Mouse (Mus musculus) hindbrain, embryonic 10.5 days (tissue): ENCODE measurements around the gene Znrf3. TPM values are rescaled to one million over a fixed set of nuclear protein-coding genes. Genes with fewer than 3 reads are reported as not detected.

Experiments
- DNase-seq: peaks from one replicate; pipeline ENCODE4 v3.0.0-alpha.2; 2017; ENCODE audit warnings: low spot score
- H3K27ac ChIP-seq: fragments of 300-500 bp; sonication (generic); 2 replicates; pipeline ENCODE4 v1.5.1; 2016; ENCODE audit warnings: mild to moderate bottlenecking, moderate library complexity
- H3K27me3 ChIP-seq: fragments of 300-500 bp; sonication (generic); 2 replicates; pipeline ENCODE4 v1.6.1; 2016; ENCODE audit warnings: mild to moderate bottlenecking; ENCODE audit not compliant: poor library complexity, insufficient read depth, severe bottlenecking
- H3K36me3 ChIP-seq: fragments of 300-500 bp; sonication (generic); 2 replicates; pipeline ENCODE4 v1.6.1; 2016; ENCODE audit warnings: mild to moderate bottlenecking, moderate library complexity
- H3K4me1 ChIP-seq: fragments of 300-500 bp; sonication (generic); replicated peaks from 2 replicates; pipeline ENCODE4 v1.6.1; 2016; ENCODE audit warnings: mild to moderate bottlenecking
- H3K4me3 ChIP-seq: fragments of 300-500 bp; sonication (generic); 2 replicates; pipeline ENCODE4 v1.5.1; 2016; ENCODE audit warnings: mild to moderate bottlenecking, moderate library complexity
- H3K9me3 ChIP-seq: fragments of 300-500 bp; sonication (generic); 2 replicates; pipeline ENCODE4 v1.6.1; 2016; ENCODE audit warnings: mild to moderate bottlenecking, moderate library complexity
- WGBS: fragments of 180-500 bp; shearing (Covaris S2); methylation state at CpG from one replicate; pipeline ENCODE4 v1.1.7; 2016; 5-methylcytosine and 5-hydroxymethylcytosine counted together
- polyA plus RNA-seq: library from polyadenylated mRNA; unstranded; fragments of >200 nt; fragmentation: Nextera tagmentation; extraction: Ambion mirVana; gene quantifications from 2 replicates; pipeline ENCODE4 v1.2.1, GENCODE M21; 2016

The Znrf3 gene
- polyA plus RNA-seq, 1 experiment from 2014 or later: 8.9 TPM

GRCm38 (mm10) chr11:5245431-5245830 is 199.2 kb downstream of the Znrf3 start:
- peaks cover 22% of the 10 kb centered on the region for H3K36me3 ChIP-seq
- H3K27me3 ChIP-seq: no peaks in the 10 kb centered on the region
- H3K27ac ChIP-seq: no peak overlapping the region
- no peaks in the 10 kb centered on the region for H3K9me3 ChIP-seq
- peaks cover 43% of the 10 kb centered on the region for H3K4me1 ChIP-seq
- 89% methylated on average over 7 of the region's 7 CpGs for WGBS
- DNase-seq: no peak
- H3K4me3 ChIP-seq: no peak overlapping the region

GRCm38 (mm10) chr11:5244749-5245130 is 199.9 kb downstream of the Znrf3 start:
- no peak for DNase-seq
- Histone ChIP-seq H3K36me3 (peaks cover 22% of the 10 kb centered on the region), H3K4me1 (peaks cover 50% of the 10 kb centered on the region), H3K4me3 (no peak overlapping the region), H3K9me3 (no peaks in the 10 kb centered on the region), H3K27ac (peak overlapping the region; percentile 45; the same call in 1 of the 2 replicates), H3K27me3 (no peaks in the 10 kb centered on the region)
- 72% methylated on average over 8 of the region's 8 CpGs for WGBS

GRCm38 (mm10) chr11:5243812-5244748 is 200.6 kb downstream of the Znrf3 start:
- peak overlapping the region; percentile 42 for H3K27ac ChIP-seq
- H3K9me3 ChIP-seq: no peaks in the 10 kb centered on the region
- peaks cover 22% of the 10 kb centered on the region for H3K36me3 ChIP-seq
- no peak overlapping the region for H3K4me3 ChIP-seq
- H3K4me1 ChIP-seq: peaks cover 53% of the 10 kb centered on the region
- 75% methylated on average over 24 of the region's 24 CpGs for WGBS
- no peak for DNase-seq
- H3K27me3 ChIP-seq: no peaks in the 10 kb centered on the region

GRCm38 (mm10) chr11:5243208-5243607 is 201.4 kb downstream of the Znrf3 start:
- no peak for DNase-seq
- WGBS: 96% methylated on average over 7 of the region's 7 CpGs

GRCm38 (mm10) chr11:5242158-5242557 is 202.5 kb downstream of the Znrf3 start:
- Histone ChIP-seq H3K4me3 (no peak overlapping the region), H3K9me3 (no peaks in the 10 kb centered on the region), H3K36me3 (peaks cover 35% of the 10 kb centered on the region), H3K27me3 (no peaks in the 10 kb centered on the region), H3K27ac (no peak overlapping the region), H3K4me1 (peaks cover 44% of the 10 kb centered on the region)
- no peak for DNase-seq
- WGBS: 86% methylated on average over 8 of the region's 8 CpGs

More at GRCm38 (mm10) chr11:5243208-5243607, 201.4 kb downstream of the Znrf3 start:
- Histone ChIP-seq H3K36me3 (peaks cover 24% of the 10 kb centered on the region), H3K27ac (no peak overlapping the region), H3K9me3 (no peaks in the 10 kb centered on the region), H3K4me1 (peaks cover 48% of the 10 kb centered on the region), H3K4me3 (no peak overlapping the region), H3K27me3 (no peaks in the 10 kb centered on the region)

GRCm38 (mm10) chr11:5239706-5240690 is 204.6 kb downstream of the Znrf3 start:
- peaks cover 38% of the 10 kb centered on the region for H3K36me3 ChIP-seq
- H3K4me3 ChIP-seq: peak overlapping the region; percentile 21; the same call in 1 of the 2 replicates
- DNase-seq: peak; percentile 61
- peak overlapping the region; percentile 81 for H3K27ac ChIP-seq
- no peaks in the 10 kb centered on the region for H3K27me3 ChIP-seq
- peaks cover 52% of the 10 kb centered on the region for H3K4me1 ChIP-seq
- 12% methylated on average over 10 of the region's 10 CpGs for WGBS
- no peaks in the 10 kb centered on the region for H3K9me3 ChIP-seq

Other genes with a start within 250 kb of the Znrf3 start
- gene Kremen1, start 183.3 kb downstream of the Znrf3 start, polyA plus RNA-seq: 12.1 and 12.8 TPM in 2 replicates
- gene Xbp1, start 75.8 kb upstream of the Znrf3 start, polyA plus RNA-seq: 126 and 131 TPM in 2 replicates
- gene Ccdc117, start 97.3 kb upstream of the Znrf3 start, polyA plus RNA-seq: 23.0 and 26.7 TPM in 2 replicates
- not detected in 2 replicates for gene Ankrd36, start 124.8 kb upstream of the Znrf3 start, polyA plus RNA-seq